Mouse (Mus musculus) cortical plate, adult 2 months (tissue): ENCODE results near the gene Zbtb16.

Experiments
- CTCF ChIP-seq: fragments of 200-500 bp; IDR thresholded peaks from 2 replicates; pipeline ENCODE4 v1.5.1; 2011; ENCODE audit warnings: mild to moderate bottlenecking, control low read depth, low read length; ENCODE audit not compliant: insufficient read depth; ENCODE audit errors: extremely low read depth
- POLR2A ChIP-seq: fragments of 200-500 bp; IDR thresholded peaks from 2 replicates; pipeline ENCODE4 v1.6.1; 2011; ENCODE audit warnings: mild to moderate bottlenecking, low read length, control low read depth; ENCODE audit not compliant: insufficient read depth; ENCODE audit errors: extremely low read depth

DNA sequence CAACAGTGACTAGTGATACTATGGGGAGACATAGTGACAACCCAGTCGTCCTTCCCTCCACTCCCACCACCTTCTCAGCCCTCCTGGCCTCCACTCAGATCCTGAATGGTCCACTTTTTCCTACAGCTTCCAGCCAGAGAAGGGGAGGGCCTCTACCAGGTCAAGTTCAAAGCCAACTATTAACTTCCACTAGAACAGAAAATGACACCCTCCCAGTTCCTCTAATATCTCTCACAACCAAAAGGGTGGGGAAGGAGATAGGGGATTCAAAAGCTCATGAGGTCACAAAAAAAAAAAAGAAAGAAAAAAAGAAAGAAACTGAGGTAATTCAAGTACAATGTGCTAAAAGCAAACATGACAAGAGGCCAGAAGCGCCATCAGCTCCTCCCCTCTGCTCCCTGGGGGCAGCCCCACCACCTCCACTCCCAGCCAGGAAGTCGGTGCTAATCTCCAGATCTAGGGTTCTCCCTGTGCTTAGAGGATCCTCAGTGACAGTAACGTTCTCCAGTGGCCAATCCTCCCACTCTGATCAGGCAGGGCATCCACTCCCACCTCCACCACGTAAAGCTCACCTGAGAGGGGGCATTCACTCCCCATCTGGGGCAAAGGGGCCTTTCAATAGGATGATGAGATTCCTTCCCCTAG is 180.4 kb downstream of the Zbtb16 start:
- TF ChIP-seq CTCF (no peak), POLR2A (no peak)
